ENCODE assay signal across 30 mouse cellular contexts in the genomic region with DNA sequence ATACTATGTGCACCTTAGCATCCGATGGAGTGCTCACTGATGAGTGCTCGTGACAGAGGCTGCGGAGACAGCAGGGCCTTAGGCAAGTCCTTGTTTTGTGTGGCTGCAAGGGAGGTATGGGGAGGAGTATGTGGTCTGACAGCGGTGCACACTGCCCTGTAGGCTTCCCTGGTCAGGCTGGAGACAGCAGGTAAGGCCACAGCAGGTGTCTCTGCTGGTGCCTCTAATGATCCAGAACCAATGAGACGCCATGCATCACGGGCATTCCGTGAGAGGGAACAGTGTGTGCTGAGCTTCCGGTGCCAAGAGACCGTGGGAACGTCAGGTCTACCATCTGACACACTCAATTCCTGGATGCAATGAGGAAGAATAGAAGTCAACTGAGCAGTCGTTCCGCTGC.
DNase-seq lines count a peak whose midpoint lies in the region; ATAC-seq lines count a peak whose summit lies in the region.
"Had no signal": no experiment of that assay in that cellular context is flagged by ENCODE, and none has a peak within 500 bp of the region (broad histone marks: within the 10 kb centered on the region; RNA-seq: fewer than 3 reads in every experiment).

No protein-coding gene starts in this region.

- WGBS in kidney, embryonic 16.5 days: 66% methylated on average over 12 of the region's 12 CpGs
- WGBS in midbrain, embryonic 10.5 days: 72% methylated on average over 12 of the region's 12 CpGs
- WGBS in midbrain, embryonic 13.5 days: 78% methylated on average over 12 of the region's 12 CpGs
- 77% methylated on average over 12 of the region's 12 CpGs for WGBS in embryonic facial prominence, embryonic 10.5 days

- H3K36me3 ChIP-seq in kidney, embryonic 16.5 days (ENCODE audit: insufficient read depth, low read length): no peaks in the 10 kb centered on the region
- no peaks in the 10 kb centered on the region for H3K36me3 ChIP-seq in midbrain, embryonic 10.5 days
- no peaks in the 10 kb centered on the region for H3K36me3 ChIP-seq in midbrain, embryonic 13.5 days
- no peaks in the 10 kb centered on the region for H3K36me3 ChIP-seq in embryonic facial prominence, embryonic 10.5 days (replicated peaks)
- H3K36me3 ChIP-seq: embryonic facial prominence, embryonic 13.5 days; G1E; heart, embryonic 10.5 days; heart, embryonic 13.5 days; hindbrain, embryonic 12.5 days; hindbrain, embryonic 15.5 days had no signal

- H3K4me3 ChIP-seq in kidney, embryonic 16.5 days (ENCODE audit: low read length): no peak overlapping the region
- no peak overlapping the region for H3K4me3 ChIP-seq in midbrain, embryonic 10.5 days
- no peak overlapping the region for H3K4me3 ChIP-seq in midbrain, embryonic 13.5 days (replicated peaks)
- no peak overlapping the region for H3K4me3 ChIP-seq in embryonic facial prominence, embryonic 10.5 days
- H3K4me3 ChIP-seq: embryonic facial prominence, embryonic 13.5 days; erythroblast, embryonic 14.5 days; gastrocnemius, adult 2 months; heart, embryonic 10.5 days; heart, embryonic 13.5 days; hindbrain, embryonic 12.5 days; hindbrain, embryonic 15.5 days had no signal

- H3K9ac ChIP-seq in kidney, embryonic 16.5 days (replicated peaks; ENCODE audit: low read length): no peak overlapping the region
- H3K9ac ChIP-seq in midbrain, embryonic 13.5 days (replicated peaks): no peak overlapping the region
- H3K9ac ChIP-seq: embryonic facial prominence, embryonic 13.5 days; forebrain, postnatal 0 days; heart, embryonic 13.5 days; hindbrain, embryonic 12.5 days; hindbrain, embryonic 15.5 days had no signal

- peak overlapping the region; percentile 20; the same call in 1 of the 2 replicates for H3K4me2 ChIP-seq in kidney, embryonic 16.5 days (replicated peaks; ENCODE audit: low read depth, low read length)
- no peak overlapping the region for H3K4me2 ChIP-seq in midbrain, embryonic 13.5 days (replicated peaks)
- H3K4me2 ChIP-seq: embryonic facial prominence, embryonic 13.5 days; heart, embryonic 13.5 days; hindbrain, embryonic 12.5 days; hindbrain, embryonic 15.5 days had no signal

- H3K27me3 ChIP-seq in kidney, embryonic 16.5 days (ENCODE audit: insufficient read depth, low read length): no peaks in the 10 kb centered on the region
- 0 out of 2 replicates have a peak, but pooled peaks cover 4% of the 10 kb centered on the region for H3K27me3 ChIP-seq in midbrain, embryonic 10.5 days (ENCODE audit: low read depth, poor library complexity, severe bottlenecking)
- no peaks in the 10 kb centered on the region for H3K27me3 ChIP-seq in midbrain, embryonic 13.5 days
- H3K27me3 ChIP-seq in embryonic facial prominence, embryonic 10.5 days (replicated peaks; ENCODE audit: low read depth, poor library complexity, severe bottlenecking): no peaks in the 10 kb centered on the region; the same call in 1 of the 2 replicates
- H3K27me3 ChIP-seq: CH12.LX; embryonic facial prominence, embryonic 13.5 days; heart, embryonic 13.5 days; hindbrain, embryonic 12.5 days; hindbrain, embryonic 15.5 days; Patski had no signal

- H3K4me1 ChIP-seq in kidney, embryonic 16.5 days (ENCODE audit: insufficient read depth, low read length): peaks cover 9% of the 10 kb centered on the region; the same call in 1 of the 2 replicates
- H3K4me1 ChIP-seq in midbrain, embryonic 10.5 days: peaks cover 53% of the 10 kb centered on the region
- H3K4me1 ChIP-seq in midbrain, embryonic 13.5 days (replicated peaks): peaks cover 27% of the 10 kb centered on the region
- H3K4me1 ChIP-seq in embryonic facial prominence, embryonic 10.5 days: peaks cover 44% of the 10 kb centered on the region

- DNase-seq in heart, adult 11 months: peak; percentile 78
- DNase-seq in heart, adult 9 months (ENCODE audit: low spot score in 2 of 2): no peak
- no peak for DNase-seq in kidney, adult 8-10 months
- DNase-seq in midbrain, embryonic 10.5 days (ENCODE audit: low spot score): no peak
- no peak for DNase-seq in embryonic facial prominence, embryonic 10.5 days (ENCODE audit: low spot score)
- DNase-seq: adrenal gland, postnatal 10 days; adrenal gland, postnatal 36 days; B cell, adult 2 months; cerebellum, adult 11 months; cerebellum, adult 2 months; cerebellum, adult 9-11 months; cerebellum, postnatal 25 days; forebrain, postnatal 0 days; gastrocnemius, adult 2 months; gastrocnemius, postnatal 14 days; heart, adult 18-20 months; heart, postnatal 14 days; heart, postnatal 4 days had no signal

- peak; percentile 36; the same call in 1 of the 2 replicates for ATAC-seq in kidney, embryonic 16.5 days (ENCODE audit: low FRiP score, low TSS enrichment)
- no peak for ATAC-seq in midbrain, embryonic 13.5 days
- ATAC-seq: forebrain, embryonic 14.5 days; forebrain, postnatal 0 days; Patski had no signal

- H3K27ac ChIP-seq in kidney, embryonic 16.5 days (ENCODE audit: low read length): no peak overlapping the region
- peak overlapping the region; percentile 52 for H3K27ac ChIP-seq in midbrain, embryonic 10.5 days (replicated peaks)
- H3K27ac ChIP-seq in midbrain, embryonic 13.5 days: no peak overlapping the region
- H3K27ac ChIP-seq in embryonic facial prominence, embryonic 10.5 days (replicated peaks): 0 out of 2 replicates have a peak overlapping the region, but pooled peaks have one; percentile 10
- H3K27ac ChIP-seq: embryonic facial prominence, embryonic 13.5 days; gastrocnemius, adult 2 months; heart, embryonic 10.5 days; heart, embryonic 13.5 days; hindbrain, embryonic 12.5 days; hindbrain, embryonic 15.5 days had no signal

- no peaks in the 10 kb centered on the region for H3K9me3 ChIP-seq in kidney, embryonic 16.5 days (ENCODE audit: low read length)
- H3K9me3 ChIP-seq in midbrain, embryonic 10.5 days (replicated peaks): no peaks in the 10 kb centered on the region
- H3K9me3 ChIP-seq in midbrain, embryonic 13.5 days: no peaks in the 10 kb centered on the region
- no peaks in the 10 kb centered on the region for H3K9me3 ChIP-seq in embryonic facial prominence, embryonic 10.5 days
- H3K9me3 ChIP-seq: embryonic facial prominence, embryonic 13.5 days; G1E; heart, embryonic 10.5 days; heart, embryonic 13.5 days; hindbrain, embryonic 12.5 days; hindbrain, embryonic 15.5 days had no signal

Comparison
In these comparisons a context has a peak if more than half of its experiments do, and no peak if none do; other contexts are left out.
1. H3K27ac ChIP-seq: peak in midbrain, embryonic 10.5 days (single experiment) and embryonic facial prominence, embryonic 10.5 days (single experiment); none in kidney, embryonic 16.5 days (single experiment) and midbrain, embryonic 13.5 days (single experiment).